Mouse (Mus musculus): Measurements from ENCODE around the gene Six1.
A peak's percentile ranks its signal among the peaks of the same experiment; 100 is the strongest.
"Not testable (repeated sequence)": the region's sequence is repeated elsewhere in the genome, so short reads cannot be mapped to it uniquely, and the experiment has no call there.

The Six1 gene

GRCm38 (mm10) chr12:73034901-73035895, 18.5 kb downstream of the Six1 start:
- no peak for DNase-seq (ENCODE audit: low read depth, low spot score)

DNA sequence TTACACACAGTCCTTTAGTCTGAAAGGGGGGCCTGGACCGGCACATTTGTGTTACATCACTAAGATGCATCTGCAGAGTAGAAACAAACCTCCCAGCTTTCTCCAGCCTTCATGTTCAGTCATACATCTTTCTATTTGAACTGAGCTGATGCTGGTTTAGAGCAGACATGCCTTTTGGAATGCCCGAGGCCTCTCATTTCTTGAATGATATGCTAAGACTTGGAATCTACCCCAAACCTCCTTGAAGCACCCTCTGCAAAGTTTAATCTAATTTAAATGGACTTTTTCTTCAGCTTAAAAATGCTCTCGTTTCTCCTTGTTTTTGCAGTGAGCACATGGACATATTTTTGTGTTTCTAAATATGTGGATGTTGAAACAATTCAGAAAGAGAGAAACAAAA, 21.0 kb downstream of the Six1 start:
- no peak for DNase-seq (ENCODE audit: low read depth, low spot score)

GRCm38 (mm10) chr12:73031315-73031714, 22.4 kb downstream of the Six1 start:
- no peak for DNase-seq (ENCODE audit: low read depth, low spot score)

- peak; percentile 43 for DNase-seq (ENCODE audit: low read depth, low spot score)
Measured at GRCm38 (mm10) chr12:73025490-73025889, 28.2 kb downstream of the Six1 start.

- DNase-seq (ENCODE audit: low read depth, low spot score) = peak; percentile 69
Measured at GRCm38 (mm10) chr12:73020941-73021340, 32.7 kb downstream of the Six1 start.

DNA sequence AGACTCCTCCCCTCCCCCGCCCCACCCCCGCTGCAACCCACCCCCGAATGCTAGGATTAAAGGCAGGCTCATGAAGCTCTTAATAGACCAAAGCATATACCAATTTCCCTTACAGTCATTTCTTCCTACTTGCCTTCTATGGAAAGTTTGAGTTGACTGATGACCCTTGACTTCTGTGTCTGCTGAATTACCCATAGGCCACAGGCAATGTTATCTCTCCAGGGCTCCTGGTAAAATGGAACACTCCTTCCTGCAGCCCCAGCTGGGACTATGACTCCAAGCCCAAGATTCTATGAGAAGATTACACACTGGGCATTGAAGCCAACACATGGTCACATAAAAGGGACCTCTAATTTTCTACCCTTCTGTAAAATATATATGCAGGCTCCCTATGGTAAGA, 33.3 kb downstream of the Six1 start:
- no peak for DNase-seq (ENCODE audit: low read depth, low spot score)

DNA sequence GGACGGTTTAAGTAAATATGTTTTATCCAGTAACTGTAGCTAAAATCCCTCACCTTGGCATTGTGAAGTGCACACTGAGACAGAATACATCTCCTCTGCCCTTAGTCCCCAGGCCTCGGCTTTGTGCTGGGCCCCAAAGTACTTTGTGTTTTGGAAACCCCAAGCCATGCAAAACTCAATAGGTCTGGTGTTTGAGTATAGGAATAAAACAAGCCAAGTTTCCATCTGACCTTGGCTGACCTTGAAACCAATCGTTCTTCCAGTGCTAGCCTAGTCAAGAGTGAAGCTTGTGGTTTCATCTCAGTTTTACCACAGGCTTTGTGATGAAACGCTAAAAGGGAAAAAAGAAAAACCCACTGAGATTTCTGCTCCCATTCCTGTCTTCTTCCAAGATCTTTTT, 34.8 kb downstream of the Six1 start:
- no peak for DNase-seq (ENCODE audit: low read depth, low spot score)

GRCm38 (mm10) chr12:73016171-73016570, 37.5 kb downstream of the Six1 start:
- DNase-seq (ENCODE audit: low read depth, low spot score) = no peak

DNA sequence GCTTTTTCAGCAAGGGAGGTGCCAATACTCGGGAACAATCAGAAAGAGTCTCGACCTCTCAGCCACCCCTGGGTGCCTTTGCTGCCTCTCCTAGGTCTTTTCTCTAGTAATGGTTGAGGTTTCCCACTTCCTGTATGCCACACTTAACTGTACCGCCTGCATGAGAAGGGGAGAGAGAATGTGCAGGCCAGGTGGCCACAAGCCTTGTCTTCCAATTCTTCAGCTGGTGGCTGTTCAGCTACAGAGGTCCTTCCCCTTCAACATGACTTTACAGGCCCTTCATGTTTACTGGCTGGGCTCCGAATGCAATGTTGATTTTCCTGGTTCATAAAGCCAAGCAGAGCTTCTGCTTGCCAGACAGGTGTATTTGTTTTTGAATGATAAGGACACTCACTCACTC, 39.4 kb downstream of the Six1 start:
- no peak for DNase-seq (ENCODE audit: low read depth, low spot score)

DNA sequence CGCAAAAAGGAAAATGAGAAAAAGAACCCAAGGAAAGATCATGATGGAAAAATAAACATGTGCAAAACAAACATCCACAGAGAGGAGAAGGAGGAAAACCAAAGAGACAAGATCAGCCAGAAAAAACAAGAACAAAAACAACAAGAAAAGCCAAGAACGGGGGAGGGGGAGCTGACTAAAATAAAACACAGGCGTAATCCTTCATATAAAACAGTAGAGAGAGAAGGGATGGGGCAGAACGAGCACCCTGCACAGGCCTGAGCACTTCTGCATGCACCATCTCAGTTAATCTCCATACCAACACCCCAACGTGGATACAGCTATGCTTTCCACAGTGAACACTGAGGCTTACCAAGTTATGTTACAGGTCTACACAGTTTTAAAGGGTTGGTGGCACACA, 40.9 kb downstream of the Six1 start:
- DNase-seq (ENCODE audit: low read depth, low spot score) = no peak

- DNase-seq (ENCODE audit: low read depth, low spot score) = peak; percentile 2
Measured at GRCm38 (mm10) chr12:73012136-73012785, 41.4 kb downstream of the Six1 start.

DNA sequence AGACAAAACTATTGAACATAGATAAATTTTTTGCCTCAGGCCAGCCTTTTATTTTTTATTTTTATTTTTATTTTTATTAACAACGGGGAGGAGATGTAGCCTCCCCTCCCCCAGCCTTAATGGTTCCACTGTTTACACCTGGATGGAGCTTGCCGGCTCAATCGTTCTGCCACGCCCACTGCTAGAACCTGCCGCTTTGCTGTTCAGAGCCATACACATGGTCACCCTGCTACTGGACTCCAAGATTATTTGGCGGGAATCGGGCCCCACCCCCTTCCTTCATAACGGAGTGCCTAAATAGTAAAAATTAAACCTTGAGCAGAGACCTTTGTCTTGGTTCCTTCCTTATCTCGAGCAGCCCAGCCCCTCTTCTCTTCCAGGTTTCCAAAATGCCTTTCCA, 50.8 kb downstream of the Six1 start:
- not testable (repeated sequence) for DNase-seq (ENCODE audit: low read depth, low spot score)

GRCm38 (mm10) chr12:73002281-73002680, 51.4 kb downstream of the Six1 start:
- DNase-seq (ENCODE audit: low read depth, low spot score) = not testable (repeated sequence)

DNA sequence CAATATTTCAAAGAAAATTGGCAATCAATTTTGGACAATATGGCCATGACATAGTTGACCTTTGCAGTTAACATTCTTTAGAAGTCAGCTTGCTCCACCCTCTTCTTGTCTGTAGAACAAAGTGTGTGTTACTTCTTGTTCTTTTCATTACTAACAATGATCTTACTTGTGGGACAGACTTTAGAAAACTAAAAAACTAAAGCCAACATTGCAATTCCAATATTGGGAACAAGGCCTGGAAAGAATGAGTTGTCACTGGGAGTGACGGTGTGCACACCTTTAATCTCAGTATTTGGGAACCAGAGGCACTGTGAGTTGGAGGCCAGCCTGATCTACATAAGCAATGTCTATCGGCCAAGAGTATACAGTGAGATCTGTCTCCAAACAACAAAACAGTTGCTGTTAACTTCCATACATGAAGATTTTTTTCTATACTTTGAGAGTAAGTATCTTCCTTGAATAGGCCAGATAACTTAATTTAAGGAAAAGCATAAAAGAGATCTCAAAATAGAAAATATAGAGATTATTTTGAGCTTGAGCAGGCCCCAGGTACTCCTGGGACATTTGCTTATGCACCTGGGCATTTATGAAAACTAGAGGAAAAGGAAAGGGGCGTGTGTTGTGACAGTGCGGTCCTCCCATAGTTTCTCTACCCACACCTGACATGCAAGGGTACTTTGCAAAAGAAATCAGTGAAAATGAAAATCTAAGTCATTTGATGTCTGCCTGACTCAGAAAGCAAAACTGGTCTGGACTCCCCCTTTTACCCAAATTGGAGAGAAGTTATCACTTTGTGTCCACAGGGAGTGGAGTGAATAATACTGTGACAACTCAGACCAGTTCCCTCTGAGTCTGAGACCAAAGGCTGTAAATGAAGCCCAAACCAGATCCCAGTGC, 55.3 kb downstream of the Six1 start:
- no peak for DNase-seq (ENCODE audit: low read depth, low spot score)

GRCm38 (mm10) chr12:72996646-72997045, 57.0 kb downstream of the Six1 start:
- DNase-seq (ENCODE audit: low read depth, low spot score) = no peak

Data from brain, adult 2 months (tissue).